Mouse (Mus musculus) ES-Bruce4 (cell line): ENCODE results near the gene Ksr1. TPM values are rescaled to one million over a fixed set of nuclear protein-coding genes. Genes with fewer than 3 reads are reported as not detected.
"Not testable (repeated sequence)": the region's sequence is repeated elsewhere in the genome, so short reads cannot be mapped to it uniquely, and the experiment has no call there.

Experiments used
- H3K27ac ChIP-seq: 2 replicates; pipeline ENCODE4 v1.5.1; 2012; ENCODE audit warnings: low read length, inconsistent platforms; ENCODE audit not compliant: insufficient read depth
- H3K27me3 ChIP-seq: 2 replicates; pipeline ENCODE4 v1.6.1; 2012; ENCODE audit warnings: mild to moderate bottlenecking, low read length, inconsistent platforms; ENCODE audit not compliant: control insufficient read depth, poor library complexity, insufficient read depth, severe bottlenecking
- H3K36me3 ChIP-seq: 2 replicates; pipeline ENCODE4 v1.6.1; 2012; ENCODE audit warnings: inconsistent platforms, mild to moderate bottlenecking, low read length, moderate library complexity; ENCODE audit not compliant: control insufficient read depth, poor library complexity, insufficient read depth, severe bottlenecking
- H3K4me1 ChIP-seq: one replicate; pipeline ENCODE4 v1.8.1; 2011; ENCODE audit warnings: low read length; ENCODE audit not compliant: control insufficient read depth, insufficient read depth
- H3K4me3 ChIP-seq: 2 replicates; pipeline ENCODE4 v1.5.1; 2011; ENCODE audit warnings: low read depth, mild to moderate bottlenecking, low read length
- H3K9ac ChIP-seq: 2 replicates; pipeline ENCODE4 v1.6.1; 2012; ENCODE audit warnings: low read depth, mild to moderate bottlenecking, inconsistent platforms; ENCODE audit not compliant: poor library complexity, severe bottlenecking
- H3K9me3 ChIP-seq: replicated peaks from 2 replicates; pipeline ENCODE4 v1.6.1; 2012; ENCODE audit warnings: mild to moderate bottlenecking, low read length, inconsistent platforms; ENCODE audit not compliant: control insufficient read depth, poor library complexity, insufficient read depth, severe bottlenecking
- CTCF ChIP-seq: IDR thresholded peaks from one replicate; pipeline ENCODE4 v1.8.1; 2011; ENCODE audit warnings: low read depth, low read length
- EP300 ChIP-seq: IDR thresholded peaks from 2 replicates; pipeline ENCODE4 v1.6.1; 2011; ENCODE audit warnings: low read depth, low read length; ENCODE audit not compliant: insufficient read depth
- POLR2A ChIP-seq: IDR thresholded peaks from one replicate; pipeline ENCODE4 v1.8.1; 2011; ENCODE audit warnings: low read length; ENCODE audit not compliant: insufficient read depth
- polyA plus RNA-seq: library from polyadenylated mRNA; stranded (reverse); fragments of >200 nt; gene quantifications from 2 replicates; pipeline ENCODE4 v1.2.4, GENCODE M21; 2011; ENCODE audit warnings: low read depth; ENCODE audit not compliant: missing spikeins, insufficient read depth, insufficient read length

The Ksr1 gene
- polyA plus RNA-seq, 1 experiment, result 7.7 TPM

DNA sequence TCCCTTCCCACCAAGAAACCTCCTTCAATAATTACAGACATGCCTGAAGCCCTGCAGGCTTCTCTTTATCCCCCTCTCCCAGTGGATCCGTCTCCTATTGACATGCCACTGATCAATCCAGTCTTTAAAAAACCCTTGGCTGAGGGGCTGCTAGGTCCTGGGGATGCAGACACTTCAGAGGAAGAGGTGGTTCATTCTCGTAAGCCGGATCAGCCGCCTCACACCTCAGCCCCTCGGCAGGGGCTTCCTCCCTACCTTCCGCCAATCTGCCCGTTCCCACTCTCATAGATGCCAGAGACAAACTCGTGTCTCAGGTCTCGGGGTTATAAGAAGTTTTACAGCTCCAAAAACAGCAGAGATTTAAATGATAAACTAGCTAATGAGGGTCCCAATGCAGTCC, 156.1 kb downstream of the Ksr1 start:
- Histone ChIP-seq H3K36me3 (peaks cover 2% of the 10 kb centered on the region), H3K4me1 (no peaks in the 10 kb centered on the region), H3K9me3 (peaks cover 39% of the 10 kb centered on the region), H3K9ac (no peak overlapping the region), H3K4me3 (no peak overlapping the region), H3K27me3 (no peaks in the 10 kb centered on the region), H3K27ac (no peak overlapping the region)
- no peak for TF ChIP-seq EP300
- TF ChIP-seq CTCF, result no peak
- TF ChIP-seq POLR2A, result no peak

DNA sequence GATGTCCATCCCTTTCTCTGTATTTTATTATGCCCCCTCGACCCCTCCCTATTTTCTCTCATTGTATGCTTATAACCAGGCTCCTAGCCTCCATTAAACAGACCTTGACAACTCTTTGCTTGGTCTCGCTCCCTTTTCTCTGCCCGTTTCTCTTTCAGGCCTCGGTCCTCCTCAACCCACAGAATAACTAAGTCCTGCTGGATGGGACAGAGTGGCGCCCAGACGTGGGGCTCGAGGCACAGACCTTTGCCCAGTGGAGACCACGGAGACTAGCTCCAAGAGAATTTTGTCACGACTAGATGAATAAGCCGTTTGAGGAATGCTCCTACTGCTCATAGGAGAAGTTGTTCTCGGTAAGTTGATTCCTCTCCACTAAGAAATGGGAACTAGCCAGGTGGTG, 157.0 kb downstream of the Ksr1 start:
- H3K36me3 ChIP-seq, H3K4me3 ChIP-seq, H3K27ac ChIP-seq, H3K9ac ChIP-seq, H3K4me1 ChIP-seq, H3K27me3 ChIP-seq: not testable (repeated sequence)
- peaks cover 34% of the 10 kb centered on the region for H3K9me3 ChIP-seq

GRCm38 (mm10) chr11:78986311-78987002, 159.8 kb downstream of the Ksr1 start:
- Histone ChIP-seq H3K4me3 (no peak overlapping the region), H3K27ac (no peak overlapping the region), H3K9ac (no peak overlapping the region), H3K4me1 (no peaks in the 10 kb centered on the region), H3K36me3 (peaks cover 2% of the 10 kb centered on the region; the same call in 1 of the 2 replicates), H3K9me3 (peaks cover 30% of the 10 kb centered on the region), H3K27me3 (no peaks in the 10 kb centered on the region)
- TF ChIP-seq CTCF (no peak), EP300 (no peak), POLR2A (no peak)

DNA sequence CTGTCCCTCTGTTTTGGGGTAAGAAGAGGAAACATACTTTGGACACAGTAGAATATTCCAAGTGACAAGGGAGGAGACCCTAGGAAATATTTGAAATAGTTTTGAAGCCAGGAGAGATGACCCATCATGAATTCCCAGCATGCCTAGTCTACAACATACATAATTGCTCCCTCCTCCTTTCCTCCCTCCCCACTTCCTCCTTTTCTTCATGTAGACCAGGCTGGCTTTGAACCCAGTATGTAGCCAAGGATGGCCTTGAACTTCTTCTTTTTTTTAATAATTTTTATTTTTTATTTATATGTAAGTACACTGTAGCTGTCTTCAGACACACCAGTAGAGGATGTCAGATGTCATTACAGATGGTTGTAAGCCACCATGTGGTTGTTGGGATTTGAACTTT, 160.7 kb downstream of the Ksr1 start:
- Histone ChIP-seq H3K36me3 (peaks cover 2% of the 10 kb centered on the region; the same call in 1 of the 2 replicates), H3K27ac (no peak overlapping the region), H3K9ac (no peak overlapping the region), H3K9me3 (peaks cover 24% of the 10 kb centered on the region), H3K4me3 (no peak overlapping the region), H3K27me3 (no peaks in the 10 kb centered on the region), H3K4me1 (no peaks in the 10 kb centered on the region)
- TF ChIP-seq POLR2A (no peak), CTCF (no peak), EP300 (no peak)

DNA sequence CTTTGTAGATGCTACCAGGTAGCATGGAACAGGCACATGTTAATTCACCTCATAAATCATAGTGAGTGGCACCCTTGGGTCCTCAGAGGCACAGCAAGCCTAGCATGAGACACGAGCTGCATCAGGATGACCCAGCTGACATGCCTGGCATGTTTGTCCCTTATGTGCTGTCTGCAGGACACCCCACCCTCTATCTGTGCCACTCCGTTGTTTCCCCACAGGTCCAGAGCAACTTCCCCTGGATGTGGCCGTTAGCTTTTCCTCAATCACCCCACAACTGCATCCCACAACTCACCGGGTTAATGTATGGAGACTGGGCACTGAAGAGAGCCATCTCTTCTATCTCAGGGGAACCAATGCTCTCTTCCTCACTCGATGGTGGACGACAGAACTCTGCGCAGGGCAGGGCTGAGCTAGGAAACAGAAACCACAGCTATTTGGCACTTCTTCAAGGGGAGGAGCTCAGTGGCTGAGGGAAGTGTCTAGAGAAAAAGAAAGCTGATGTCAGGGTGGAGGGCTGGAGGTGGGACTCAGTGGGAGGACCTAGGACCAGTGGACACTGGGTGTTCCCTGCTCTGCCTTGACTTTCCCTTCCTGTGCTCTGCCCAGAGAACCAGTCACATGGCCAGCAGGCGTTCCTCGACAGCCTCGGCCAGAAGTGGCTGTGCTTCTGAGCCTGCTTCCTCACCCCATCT, 161.6 kb downstream of the Ksr1 start, which contains the start of gene Lgals9:
Lgals9 (minus strand) TSS at position 464 of the 695 bp plus-strand sequence.
- Histone ChIP-seq H3K27ac (no peak within 1 kb of the TSS), H3K4me1 (no peaks in the 10 kb centered on the region), H3K27me3 (no peaks in the 10 kb centered on the region), H3K4me3 (no peak within 1 kb of the TSS), H3K9me3 (peaks cover 17% of the 10 kb centered on the region), H3K36me3 (peaks cover 2% of the 10 kb centered on the region; the same call in 1 of the 2 replicates), H3K9ac (no peak within 1 kb of the TSS)
- no peak for TF ChIP-seq POLR2A
- TF ChIP-seq EP300, result no peak
- TF ChIP-seq CTCF, result no peak

- no peak overlapping the region for H3K27ac ChIP-seq
- no peak for TF ChIP-seq POLR2A
- no peak for TF ChIP-seq CTCF
- TF ChIP-seq EP300, result no peak
- H3K9me3 ChIP-seq, result peaks cover 7% of the 10 kb centered on the region
- no peaks in the 10 kb centered on the region for H3K4me1 ChIP-seq
- H3K4me3 ChIP-seq, result no peak overlapping the region
- H3K27me3 ChIP-seq, result no peaks in the 10 kb centered on the region
- H3K9ac ChIP-seq, result no peak overlapping the region
- peaks cover 1% of the 10 kb centered on the region; the same call in 1 of the 2 replicates for H3K36me3 ChIP-seq
Observed at GRCm38 (mm10) chr11:78983539-78983938, 162.7 kb downstream of the Ksr1 start.
